Mouse (Mus musculus): ENCODE results near the gene Rhoj. TPM values are rescaled to one million over a fixed set of nuclear protein-coding genes. Genes with fewer than 3 reads are reported as not detected.
"Not testable (repeated sequence)": the region's sequence is repeated elsewhere in the genome, so short reads cannot be mapped to it uniquely, and the experiment has no call there.

The Rhoj gene
- polyA plus RNA-seq, 1 experiment from 2014 or later = 62.4 TPM

DNA sequence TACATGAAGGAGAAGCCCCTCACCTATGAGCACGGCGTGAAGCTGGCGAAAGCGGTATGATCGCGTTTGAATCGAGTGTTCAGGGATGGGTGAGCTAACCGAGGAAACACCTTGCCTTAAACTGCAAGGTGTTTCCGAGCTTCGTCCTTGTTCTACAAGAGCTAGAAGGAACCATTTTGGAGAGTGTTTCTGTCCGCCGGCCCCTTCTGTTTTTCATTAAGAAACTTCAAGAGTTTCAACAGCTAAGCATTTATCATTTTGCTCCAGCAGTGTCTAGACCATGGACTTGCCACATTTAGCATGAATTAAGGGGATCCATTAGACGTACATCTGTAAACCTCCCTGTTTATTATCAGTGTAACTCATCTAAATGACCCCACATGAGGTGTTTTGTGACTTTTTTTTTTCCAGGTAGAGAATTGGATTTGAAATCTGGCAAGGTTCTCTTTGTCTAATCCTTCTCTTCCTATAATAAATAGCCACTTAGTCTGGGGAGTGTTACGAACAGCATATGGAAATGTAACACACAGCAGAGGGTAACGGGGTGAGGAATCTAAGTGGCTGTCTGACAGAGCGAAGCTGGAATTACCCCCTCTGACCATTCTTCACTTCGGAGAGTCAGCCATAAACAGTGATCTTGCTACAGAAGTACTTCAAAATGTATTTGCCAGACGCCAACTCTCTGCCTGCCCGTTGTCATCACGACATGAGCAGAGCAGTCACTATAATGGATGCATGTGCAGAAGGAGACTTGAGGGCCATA is 86.1 kb downstream of the Rhoj start:
- 73% methylated on average over 20 of the region's 20 CpGs for WGBS
- Histone ChIP-seq H3K4me1 (peaks cover 13% of the 10 kb centered on the region), H3K9me3 (replicated peaks) (no peaks in the 10 kb centered on the region), H3K9ac (no peak overlapping the region), H3K4me2 (replicated peaks) (no peak overlapping the region), H3K4me3 (replicated peaks) (no peak overlapping the region), H3K27me3 (no peaks in the 10 kb centered on the region), H3K27ac (replicated peaks) (no peak overlapping the region), H3K36me3 (no peaks in the 10 kb centered on the region)
- ATAC-seq (ENCODE audit: insufficient number of reproducible peaks, low FRiP score, low TSS enrichment, low read depth) = no peak

DNA sequence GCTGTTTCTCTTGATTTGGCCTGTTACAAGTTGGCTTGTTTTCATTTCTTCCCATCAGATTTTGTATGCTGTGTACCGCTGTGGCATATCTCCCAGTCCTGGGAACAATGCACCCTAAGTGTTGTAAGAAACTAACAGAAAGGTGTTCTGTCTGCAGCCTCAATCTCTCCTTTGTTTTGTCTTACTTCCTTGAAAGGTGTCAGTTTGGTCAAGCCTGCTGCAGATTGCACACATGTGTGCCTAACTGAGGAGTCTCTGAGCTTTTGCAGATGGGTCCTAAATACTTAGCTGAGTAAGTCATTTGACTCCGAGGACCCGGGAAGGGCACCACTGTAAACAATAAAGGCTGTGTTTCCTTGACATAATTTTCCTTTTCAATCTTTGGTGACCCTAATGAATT is 88.5 kb downstream of the Rhoj start:
- WGBS = 40% methylated on average over 3 of the region's 3 CpGs
- no peak overlapping the region for H3K9ac ChIP-seq
- no peak overlapping the region for H3K27ac ChIP-seq (replicated peaks)

DNA sequence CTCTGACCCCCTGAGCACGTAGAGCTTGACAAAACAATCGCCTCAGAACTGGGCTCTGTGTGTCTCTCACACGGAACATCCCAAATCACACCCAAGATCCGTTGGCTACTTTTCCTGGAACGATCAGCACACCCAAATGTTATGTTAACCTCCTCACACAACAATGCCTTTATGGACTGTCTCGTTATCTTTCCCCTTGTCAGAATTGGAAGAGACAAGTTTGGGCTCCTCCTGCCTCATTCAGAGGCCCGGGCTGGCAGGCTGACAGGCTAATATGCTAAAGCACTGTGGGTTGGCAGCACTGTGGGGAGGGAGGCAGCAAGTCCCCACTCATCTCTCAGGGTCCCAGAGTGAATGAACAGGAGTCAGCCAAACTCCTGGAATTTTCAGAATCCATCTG is 89.0 kb downstream of the Rhoj start:
- no peaks in the 10 kb centered on the region for H3K27me3 ChIP-seq
- H3K36me3 ChIP-seq = no peaks in the 10 kb centered on the region
- 28% methylated on average over 7 of the region's 7 CpGs for WGBS
- no peak overlapping the region for H3K4me2 ChIP-seq (replicated peaks)
- peaks cover 13% of the 10 kb centered on the region for H3K4me1 ChIP-seq
- no peak overlapping the region for H3K27ac ChIP-seq (replicated peaks)
- H3K4me3 ChIP-seq (replicated peaks) = no peak overlapping the region
- H3K9me3 ChIP-seq (replicated peaks) = no peaks in the 10 kb centered on the region
- H3K9ac ChIP-seq = no peak overlapping the region
- ATAC-seq (ENCODE audit: insufficient number of reproducible peaks, low FRiP score, low TSS enrichment, low read depth) = no peak

More for the DNA sequence above, 88.5 kb downstream of the Rhoj start:
- Histone ChIP-seq H3K4me2 (replicated peaks) (no peak overlapping the region), H3K27me3 (no peaks in the 10 kb centered on the region), H3K36me3 (no peaks in the 10 kb centered on the region), H3K4me1 (peaks cover 13% of the 10 kb centered on the region), H3K9me3 (replicated peaks) (no peaks in the 10 kb centered on the region), H3K4me3 (replicated peaks) (no peak overlapping the region)
- no peak for ATAC-seq (ENCODE audit: insufficient number of reproducible peaks, low FRiP score, low TSS enrichment, low read depth)

DNA sequence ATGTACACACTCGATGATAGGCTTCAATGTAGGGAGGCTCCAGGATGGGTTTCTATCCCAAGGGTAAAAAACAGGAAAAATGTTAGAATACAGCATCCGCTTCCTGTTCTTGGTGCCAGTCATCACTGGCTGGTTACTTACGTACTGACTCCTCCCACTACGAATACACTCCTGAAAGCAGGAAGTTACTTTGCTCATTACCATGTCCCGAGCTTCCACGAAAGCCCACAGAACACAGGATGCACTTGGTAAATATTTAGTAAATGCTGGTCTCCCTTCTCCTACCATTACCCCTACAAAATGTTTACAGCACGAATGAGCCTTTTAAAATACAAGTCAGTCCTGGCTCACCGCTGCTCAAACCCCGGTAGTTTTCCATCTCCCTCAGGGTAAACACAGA is 104.8 kb downstream of the Rhoj start:
- no peak overlapping the region for H3K9ac ChIP-seq
- H3K27me3 ChIP-seq = no peaks in the 10 kb centered on the region
- no peak overlapping the region for H3K4me2 ChIP-seq (replicated peaks)
- H3K4me3 ChIP-seq (replicated peaks) = no peak overlapping the region
- 63% methylated on average over 9 of the region's 9 CpGs for WGBS
- no peaks in the 10 kb centered on the region for H3K9me3 ChIP-seq (replicated peaks)
- H3K36me3 ChIP-seq = no peaks in the 10 kb centered on the region
- no peak overlapping the region for H3K27ac ChIP-seq (replicated peaks)
- no peaks in the 10 kb centered on the region for H3K4me1 ChIP-seq
- no peak for ATAC-seq (ENCODE audit: insufficient number of reproducible peaks, low FRiP score, low TSS enrichment, low read depth)

DNA sequence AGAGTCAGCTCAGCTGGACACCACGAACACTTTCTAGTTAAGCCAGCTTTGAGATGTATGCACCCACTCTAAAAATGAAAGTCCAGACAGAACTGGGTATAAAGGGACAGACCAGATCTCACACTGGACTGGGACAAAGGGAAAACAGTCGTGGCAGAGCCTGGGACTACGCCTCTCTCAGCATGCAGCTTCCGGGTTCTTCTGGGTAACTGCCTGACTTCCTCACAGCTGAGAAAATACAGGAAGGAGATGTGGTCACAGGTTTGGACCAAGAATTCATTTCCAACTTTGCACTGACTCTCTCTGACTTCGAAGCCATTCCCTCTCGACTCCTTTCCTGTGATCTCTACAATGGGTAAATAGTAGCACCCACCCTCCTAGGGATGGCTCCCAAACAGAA is 106.9 kb downstream of the Rhoj start:
- Histone ChIP-seq H3K9me3 (replicated peaks) (no peaks in the 10 kb centered on the region), H3K27ac (replicated peaks) (no peak overlapping the region), H3K4me1 (no peaks in the 10 kb centered on the region), H3K36me3 (no peaks in the 10 kb centered on the region), H3K4me3 (replicated peaks) (no peak overlapping the region), H3K9ac (no peak overlapping the region), H3K4me2 (replicated peaks) (no peak overlapping the region), H3K27me3 (no peaks in the 10 kb centered on the region)
- WGBS = 69% methylated on average over 6 of the region's 6 CpGs
- ATAC-seq (ENCODE audit: insufficient number of reproducible peaks, low FRiP score, low TSS enrichment, low read depth) = no peak

DNA sequence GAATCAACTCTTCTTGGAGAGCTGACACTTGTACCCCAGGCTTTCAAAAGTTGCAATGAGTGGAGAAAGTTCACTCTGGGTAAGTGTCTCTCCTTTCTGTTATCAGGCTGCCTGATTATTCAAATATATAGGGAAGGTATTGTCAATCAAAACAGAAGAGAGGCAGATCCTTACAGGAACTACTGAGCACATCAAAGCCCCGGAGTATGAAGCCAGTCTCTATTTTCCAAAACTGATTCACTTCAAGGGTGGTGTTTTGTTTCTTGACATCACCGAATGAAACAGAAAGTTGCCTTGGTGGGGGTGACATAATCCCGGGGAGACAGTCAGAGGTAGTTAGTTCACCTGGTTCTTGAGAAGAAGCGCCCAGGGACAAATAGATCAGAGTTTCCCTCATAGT is 108.6 kb downstream of the Rhoj start, which contains the start of gene Gphb5:
Gene Gphb5, minus strand, starts transcription at position 101 of the 400 bp plus-strand sequence.
- H3K9ac ChIP-seq = no peak within 1 kb of the TSS
- no peak within 1 kb of the TSS for H3K4me2 ChIP-seq (replicated peaks)
- H3K36me3 ChIP-seq = no peaks in the 10 kb centered on the region
- H3K9me3 ChIP-seq (replicated peaks) = no peaks in the 10 kb centered on the region
- H3K4me3 ChIP-seq (replicated peaks) = no peak within 1 kb of the TSS
- ATAC-seq (ENCODE audit: insufficient number of reproducible peaks, low FRiP score, low TSS enrichment, low read depth) = no peak
- WGBS = 80% methylated on average over 4 of the region's 4 CpGs
- no peak within 1 kb of the TSS for H3K27ac ChIP-seq (replicated peaks)
- no peaks in the 10 kb centered on the region for H3K4me1 ChIP-seq
- no peaks in the 10 kb centered on the region for H3K27me3 ChIP-seq

DNA sequence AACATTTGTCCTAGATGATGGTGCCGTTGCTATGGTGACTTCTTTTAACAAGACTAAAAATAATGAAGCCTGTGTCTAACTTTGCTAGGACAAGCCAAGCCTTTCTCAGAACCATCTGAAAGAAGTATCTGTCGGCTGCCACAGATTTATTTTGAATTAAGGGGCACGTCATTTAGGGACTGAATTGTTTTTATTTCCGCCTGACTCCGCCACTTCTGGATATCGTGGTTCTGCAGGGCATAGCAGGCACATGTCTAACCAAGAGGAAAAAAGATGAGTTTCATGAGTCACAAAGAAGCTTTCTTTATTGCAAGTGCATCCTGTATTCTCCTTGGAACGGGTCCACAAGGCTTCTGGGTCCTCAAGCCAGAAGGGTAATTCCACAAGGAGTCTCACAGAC is 116.2 kb downstream of the Rhoj start:
- Histone ChIP-seq H3K36me3 (no peaks in the 10 kb centered on the region), H3K4me2 (replicated peaks) (no peak overlapping the region), H3K27me3 (no peaks in the 10 kb centered on the region), H3K4me3 (replicated peaks) (no peak overlapping the region), H3K9ac (no peak overlapping the region), H3K27ac (replicated peaks) (no peak overlapping the region), H3K4me1 (no peaks in the 10 kb centered on the region), H3K9me3 (replicated peaks) (no peaks in the 10 kb centered on the region)
- 52% methylated on average over 7 of the region's 7 CpGs for WGBS
- no peak for ATAC-seq (ENCODE audit: insufficient number of reproducible peaks, low FRiP score, low TSS enrichment, low read depth)

DNA sequence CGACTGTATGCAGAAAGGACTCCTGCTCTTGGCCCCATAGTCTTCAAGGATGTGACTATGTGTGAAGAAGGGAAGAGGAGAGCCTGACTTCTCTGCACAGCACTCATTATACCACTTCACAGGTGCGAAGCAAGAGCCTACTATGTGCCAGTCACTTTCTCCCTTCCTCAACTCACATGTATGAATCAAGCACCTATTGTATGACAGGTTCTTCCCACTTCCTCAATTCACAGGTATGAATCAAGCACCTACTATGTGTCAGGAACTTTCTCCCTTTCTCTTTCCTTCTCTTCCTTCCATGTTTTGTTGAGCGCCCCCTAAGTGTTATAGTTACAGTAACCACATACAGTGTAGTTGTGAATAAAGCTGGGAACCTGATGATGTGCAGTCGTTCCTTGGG is 116.7 kb downstream of the Rhoj start:
- 82% methylated on average over 4 of the region's 4 CpGs for WGBS
- H3K27ac ChIP-seq (replicated peaks) = no peak overlapping the region
- ATAC-seq (ENCODE audit: insufficient number of reproducible peaks, low FRiP score, low TSS enrichment, low read depth) = no peak
- H3K9ac ChIP-seq = no peak overlapping the region
- no peaks in the 10 kb centered on the region for H3K36me3 ChIP-seq
- no peak overlapping the region for H3K4me2 ChIP-seq (replicated peaks)
- no peaks in the 10 kb centered on the region for H3K9me3 ChIP-seq (replicated peaks)
- no peaks in the 10 kb centered on the region for H3K4me1 ChIP-seq
- H3K4me3 ChIP-seq (replicated peaks) = no peak overlapping the region
- no peaks in the 10 kb centered on the region for H3K27me3 ChIP-seq

DNA sequence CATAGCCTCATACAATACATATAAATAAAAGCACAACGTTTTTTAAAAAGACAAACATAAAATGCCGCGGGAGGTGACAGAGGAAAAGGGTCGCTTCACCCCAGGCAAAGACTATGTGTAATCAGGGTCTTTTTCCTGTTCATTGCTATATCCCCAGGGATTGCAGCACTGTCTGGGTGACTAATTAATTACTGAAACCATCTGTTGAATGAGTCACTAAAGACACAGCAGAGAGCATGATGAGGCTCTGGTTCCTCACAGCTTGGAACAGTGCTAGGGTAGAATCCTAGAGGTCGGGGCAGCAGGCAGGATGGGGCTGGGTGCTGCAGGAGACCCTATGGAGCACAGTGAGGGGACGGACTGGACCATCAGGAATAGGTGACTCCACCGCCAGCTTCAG is 117.8 kb downstream of the Rhoj start:
- Histone ChIP-seq H3K4me3 (replicated peaks) (no peak overlapping the region), H3K27me3 (no peaks in the 10 kb centered on the region), H3K4me2 (replicated peaks) (no peak overlapping the region), H3K27ac (replicated peaks) (no peak overlapping the region), H3K9ac (no peak overlapping the region), H3K9me3 (replicated peaks) (no peaks in the 10 kb centered on the region), H3K36me3 (no peaks in the 10 kb centered on the region), H3K4me1 (no peaks in the 10 kb centered on the region)
- ATAC-seq (ENCODE audit: insufficient number of reproducible peaks, low FRiP score, low TSS enrichment, low read depth) = no peak
- WGBS = 77% methylated on average over 7 of the region's 7 CpGs

DNA sequence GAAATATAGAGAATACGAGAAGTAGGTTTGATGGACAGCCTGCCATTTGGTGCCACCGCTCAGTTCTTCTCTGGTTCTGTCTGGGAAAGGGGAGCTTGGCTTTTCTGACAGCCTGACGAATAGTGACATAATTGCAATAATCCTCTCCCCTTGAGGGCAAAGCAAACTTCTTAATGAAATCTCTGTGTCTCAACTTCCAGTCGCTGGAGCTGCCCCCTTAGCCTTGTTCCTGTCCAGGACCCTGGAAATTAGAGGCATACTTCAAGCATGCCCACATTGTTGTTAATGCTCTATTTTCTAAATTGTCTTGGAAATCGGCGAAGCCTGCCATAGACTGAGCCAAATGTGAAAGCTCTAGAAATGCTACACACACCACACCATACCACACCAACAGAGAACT is 120.6 kb downstream of the Rhoj start:
- no peak overlapping the region for H3K4me2 ChIP-seq (replicated peaks)
- H3K4me1 ChIP-seq = no peaks in the 10 kb centered on the region
- no peaks in the 10 kb centered on the region for H3K9me3 ChIP-seq (replicated peaks)
- H3K36me3 ChIP-seq = no peaks in the 10 kb centered on the region
- H3K4me3 ChIP-seq (replicated peaks) = no peak overlapping the region
- H3K27ac ChIP-seq (replicated peaks) = no peak overlapping the region
- WGBS = 57% methylated on average over 6 of the region's 6 CpGs
- no peak overlapping the region for H3K9ac ChIP-seq
- no peaks in the 10 kb centered on the region for H3K27me3 ChIP-seq
- no peak for ATAC-seq (ENCODE audit: insufficient number of reproducible peaks, low FRiP score, low TSS enrichment, low read depth)

DNA sequence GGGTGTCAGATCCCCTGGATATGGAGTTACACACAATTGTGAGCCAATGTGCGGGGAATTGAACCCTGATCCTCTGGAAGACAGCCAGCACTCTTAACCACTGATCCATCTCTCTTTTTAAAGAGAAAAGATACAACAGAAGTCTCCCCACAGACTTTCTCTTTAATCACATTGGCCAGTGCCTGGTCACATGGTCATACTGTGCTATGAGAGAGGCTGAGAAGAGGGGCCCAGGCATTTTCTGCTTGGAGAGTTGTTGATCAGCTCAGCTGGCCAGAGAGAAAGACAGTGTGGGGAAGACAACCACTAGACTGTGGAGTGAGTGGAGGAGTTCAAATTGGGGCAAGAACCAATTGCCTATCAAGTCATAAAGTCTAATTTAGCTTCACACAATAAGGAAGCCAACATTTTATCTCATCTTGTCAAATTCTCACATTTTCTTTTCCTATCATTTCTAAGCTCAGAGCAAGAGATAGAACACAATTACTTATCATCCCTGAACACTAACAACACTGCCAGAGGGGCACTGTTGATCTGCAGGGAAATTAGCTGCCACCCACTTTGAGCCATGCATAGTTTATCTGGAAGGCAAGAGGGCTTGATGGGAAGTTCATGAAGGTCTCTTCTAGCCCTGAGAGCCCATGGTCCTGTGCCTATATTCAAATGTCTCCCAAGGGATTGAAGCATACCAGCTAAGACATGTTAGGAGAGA is 121.7 kb downstream of the Rhoj start:
- H3K9ac ChIP-seq = no peak overlapping the region
- WGBS = 68% methylated on average over 1 of the region's 1 CpGs

DNA sequence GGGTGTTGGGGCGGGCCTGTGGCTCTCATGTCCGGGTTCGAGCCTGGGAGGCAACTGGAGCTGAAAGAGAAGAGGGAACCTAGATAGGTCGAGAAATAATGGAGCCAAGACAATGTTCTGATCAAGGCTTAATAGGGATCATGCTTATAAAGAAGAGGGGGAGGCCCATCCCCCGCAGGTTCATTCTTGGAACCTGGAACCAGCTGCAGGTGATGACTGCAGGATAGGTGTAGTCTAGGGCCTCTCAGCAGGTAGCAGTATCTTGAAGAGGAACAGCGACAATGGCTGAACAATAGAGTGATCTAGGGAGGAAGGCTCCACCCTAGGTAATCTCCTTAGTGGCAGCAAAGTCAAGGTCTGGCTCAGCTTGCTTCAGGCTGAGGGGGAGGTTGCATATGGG is 124.3 kb downstream of the Rhoj start:
- WGBS = 79% methylated on average over 6 of the region's 6 CpGs
- H3K4me1 ChIP-seq; ATAC-seq (ENCODE audit: insufficient number of reproducible peaks, low FRiP score, low TSS enrichment, low read depth): not testable (repeated sequence)

More for the DNA sequence above, 121.7 kb downstream of the Rhoj start:
- H3K4me1 ChIP-seq = no peaks in the 10 kb centered on the region
- no peak overlapping the region for H3K27ac ChIP-seq (replicated peaks)
- ATAC-seq (ENCODE audit: insufficient number of reproducible peaks, low FRiP score, low TSS enrichment, low read depth) = no peak
- no peak overlapping the region for H3K4me2 ChIP-seq (replicated peaks)
- no peaks in the 10 kb centered on the region for H3K27me3 ChIP-seq
- no peaks in the 10 kb centered on the region for H3K9me3 ChIP-seq (replicated peaks)
- no peaks in the 10 kb centered on the region for H3K36me3 ChIP-seq
- no peak overlapping the region for H3K4me3 ChIP-seq (replicated peaks)

More for the DNA sequence above, 124.3 kb downstream of the Rhoj start:
- H3K4me2 ChIP-seq (replicated peaks); H3K27me3 ChIP-seq; H3K4me3 ChIP-seq (replicated peaks); H3K9me3 ChIP-seq (replicated peaks); H3K9ac ChIP-seq; H3K27ac ChIP-seq (replicated peaks); H3K36me3 ChIP-seq: not testable (repeated sequence)
